Mouse (Mus musculus): ENCODE measurements around the gene Rev3l.
"Not testable (repeated sequence)": the region's sequence is repeated elsewhere in the genome, so short reads cannot be mapped to it uniquely, and the experiment has no call there.

Rev3l gene

GRCm38 (mm10) chr10:39898874-39899371, 167.0 kb downstream of the Rev3l start, which contains the start of gene Mfsd4b4:
Gene Mfsd4b4 (minus strand): TSS chr10:39899238.
- Histone ChIP-seq H3K27me3 (ENCODE audit: control insufficient read depth, insufficient read depth, low read length, poor library complexity, severe bottlenecking) (no peaks in the 10 kb centered on the region; the same call in 1 of the 2 replicates), H3K36me3 (ENCODE audit: control insufficient read depth, insufficient read depth, low read length, poor library complexity, severe bottlenecking) (no peaks in the 10 kb centered on the region)
- peak; percentile 76 for DNase-seq (ENCODE audit: low read depth, low spot score)

- DNase-seq (ENCODE audit: low read depth, low spot score): no peak
- no peaks in the 10 kb centered on the region for H3K27me3 ChIP-seq (ENCODE audit: control insufficient read depth, insufficient read depth, low read length, poor library complexity, severe bottlenecking)
Observed at GRCm38 (mm10) chr10:39904191-39904590, 172.3 kb downstream of the Rev3l start.

GRCm38 (mm10) chr10:39906799-39907658, 175.1 kb downstream of the Rev3l start:
- no peaks in the 10 kb centered on the region for H3K36me3 ChIP-seq (ENCODE audit: control insufficient read depth, insufficient read depth, low read length, poor library complexity, severe bottlenecking)
- no peaks in the 10 kb centered on the region for H3K27me3 ChIP-seq (ENCODE audit: control insufficient read depth, insufficient read depth, low read length, poor library complexity, severe bottlenecking)
- DNase-seq (ENCODE audit: low read depth, low spot score): no peak

More at GRCm38 (mm10) chr10:39904191-39904590, 172.3 kb downstream of the Rev3l start:
- H3K36me3 ChIP-seq (ENCODE audit: control insufficient read depth, insufficient read depth, low read length, poor library complexity, severe bottlenecking): no peaks in the 10 kb centered on the region

GRCm38 (mm10) chr10:39908768-39909441, 177.0 kb downstream of the Rev3l start:
- Histone ChIP-seq H3K36me3 (ENCODE audit: control insufficient read depth, insufficient read depth, low read length, poor library complexity, severe bottlenecking) (no peaks in the 10 kb centered on the region), H3K27me3 (ENCODE audit: control insufficient read depth, insufficient read depth, low read length, poor library complexity, severe bottlenecking) (no peaks in the 10 kb centered on the region)
- DNase-seq (ENCODE audit: low read depth, low spot score): no peak

DNA sequence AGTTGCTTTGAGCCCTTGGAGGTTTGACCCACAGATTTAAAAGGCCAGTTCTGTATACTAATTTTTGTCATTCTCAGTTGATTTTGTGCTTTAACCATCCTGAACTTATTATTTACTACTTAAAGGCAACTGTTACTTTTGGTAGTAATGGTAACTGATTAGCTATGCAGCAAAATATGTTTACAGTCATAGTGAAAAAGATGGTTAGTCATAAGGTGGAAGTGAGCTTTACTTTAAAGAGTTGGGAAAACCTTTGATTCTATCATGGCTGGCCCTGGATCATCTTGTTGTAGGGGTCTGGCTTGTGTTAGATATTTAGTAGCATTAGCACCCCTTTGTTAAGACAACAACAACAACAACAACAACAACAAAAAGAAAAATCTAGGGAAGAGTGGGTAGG, 180.7 kb downstream of the Rev3l start:
- Histone ChIP-seq H3K36me3 (ENCODE audit: control insufficient read depth, insufficient read depth, low read length, poor library complexity, severe bottlenecking) (no peaks in the 10 kb centered on the region), H3K27me3 (ENCODE audit: control insufficient read depth, insufficient read depth, low read length, poor library complexity, severe bottlenecking) (no peaks in the 10 kb centered on the region)
- DNase-seq (ENCODE audit: low read depth, low spot score): no peak

DNA sequence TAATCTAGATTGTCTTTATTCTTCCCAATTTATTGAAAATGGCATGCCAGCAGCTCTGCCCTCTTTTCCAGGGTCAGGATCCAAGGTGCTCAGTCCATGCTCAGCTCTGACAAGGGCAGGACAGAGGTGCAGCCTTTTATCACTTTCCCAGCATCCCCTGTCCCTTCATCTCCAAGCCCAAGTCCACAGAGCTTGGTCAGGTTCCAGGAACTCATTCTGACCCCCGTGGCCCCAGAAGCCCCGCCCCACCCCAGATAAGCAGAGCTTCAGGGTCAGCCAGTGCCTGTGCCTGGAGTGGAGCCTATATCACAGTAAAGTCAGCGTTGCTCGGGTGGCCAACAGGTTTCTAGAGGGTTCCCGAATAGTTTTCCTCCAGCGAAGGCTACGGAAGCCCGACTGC, 192.6 kb downstream of the Rev3l start:
- not testable (repeated sequence) for H3K27me3 ChIP-seq (ENCODE audit: control insufficient read depth, insufficient read depth, low read length, poor library complexity, severe bottlenecking); DNase-seq (ENCODE audit: low read depth, low spot score)

More for the DNA sequence above, 192.6 kb downstream of the Rev3l start:
- H3K36me3 ChIP-seq (ENCODE audit: control insufficient read depth, insufficient read depth, low read length, poor library complexity, severe bottlenecking): not testable (repeated sequence)
